Mouse (Mus musculus): ENCODE data around the gene Ppil4.

DNA sequence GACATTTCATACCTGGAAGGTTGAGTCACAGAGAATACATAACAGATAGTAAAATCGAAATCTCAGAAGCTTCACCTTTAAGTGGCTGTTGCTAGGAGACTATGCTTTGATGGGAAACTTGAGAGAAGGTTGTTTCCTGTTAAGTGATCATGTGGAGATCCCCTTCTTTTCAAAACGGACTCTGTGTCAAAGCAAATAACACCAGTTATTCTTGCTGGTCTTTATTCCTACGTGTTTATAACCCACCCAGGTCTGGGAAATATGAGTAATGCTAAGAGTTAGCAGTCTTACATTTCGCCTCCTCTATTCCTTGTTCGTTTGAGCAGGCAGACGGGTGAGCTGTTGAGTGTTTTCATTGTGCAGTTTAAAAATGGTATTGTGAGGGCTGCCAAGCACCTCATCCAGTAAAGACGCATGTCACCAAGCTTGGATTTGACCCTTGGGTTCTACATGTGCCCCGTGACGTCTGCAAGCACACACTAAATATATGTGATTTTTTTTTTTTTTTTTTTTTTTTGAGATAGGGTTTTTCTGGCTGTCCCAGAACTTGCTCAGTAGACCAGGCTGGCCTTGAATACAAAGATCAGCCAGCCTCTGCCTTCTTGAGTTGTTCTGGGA lies 32.1 kb downstream of the Ppil4 start:
- TF ChIP-seq CTCF (IDR thresholded peaks at IDR 0.05; ENCODE audit: low read depth) (no peak), EP300 (IDR thresholded peaks at IDR 0.05; ENCODE audit: low read depth) (no peak)
